Mouse (Mus musculus) bone marrow macrophage, adult 2 months (primary cell): ENCODE data around the gene Sdc3. TPM values are rescaled to one million over a fixed set of nuclear protein-coding genes. Genes with fewer than 3 reads are reported as not detected.

Experiments used
- H3K27ac ChIP-seq: 2 replicates; pipeline ENCODE4 v1.5.1; 2012; ENCODE audit warnings: low read depth, low read length; ENCODE audit not compliant: insufficient read depth
- H3K4me1 ChIP-seq: 2 replicates; pipeline ENCODE4 v1.6.1; 2012; ENCODE audit warnings: low read length; ENCODE audit not compliant: control insufficient read depth, insufficient read depth
- H3K4me3 ChIP-seq: 2 replicates; pipeline ENCODE4 v1.5.1; 2012; ENCODE audit warnings: mild to moderate bottlenecking, low read length, moderate library complexity; ENCODE audit not compliant: insufficient read depth
- CTCF ChIP-seq: IDR thresholded peaks from 2 replicates; pipeline ENCODE4 v1.5.1; 2012; ENCODE audit warnings: low read depth, mild to moderate bottlenecking, low read length, moderate library complexity
- POLR2A ChIP-seq: IDR thresholded peaks from 2 replicates; pipeline ENCODE4 v1.6.1; 2012; ENCODE audit warnings: mild to moderate bottlenecking, low read depth, low read length, borderline replicate concordance
- polyA plus RNA-seq: library from polyadenylated mRNA; stranded (reverse); fragments of >200 nt; gene quantifications from 2 replicates; pipeline ENCODE4 v1.2.4, GENCODE M21; 2012; ENCODE audit not compliant: missing spikeins, insufficient read depth, insufficient read length

The Sdc3 gene
- polyA plus RNA-seq, 1 experiment: 302 TPM

DNA sequence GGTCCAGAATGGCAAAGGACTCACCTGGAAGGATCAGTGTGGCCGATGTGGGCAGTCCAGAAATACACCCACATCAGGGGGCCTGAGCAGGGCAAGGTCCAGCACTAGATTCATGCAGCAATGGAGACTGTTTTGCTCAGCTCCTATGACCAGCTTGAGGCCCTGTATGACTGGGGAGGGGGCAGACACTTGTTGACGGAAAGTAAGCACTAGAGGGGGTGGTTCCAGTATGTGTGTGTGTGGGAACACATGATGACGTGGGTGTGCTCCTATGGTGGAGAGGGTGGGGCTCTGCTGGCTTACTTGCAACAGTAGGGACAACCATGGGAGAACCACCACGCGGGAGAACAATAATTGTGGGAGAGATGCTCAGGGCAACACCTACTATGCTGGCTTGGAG is 70.2 kb downstream of the Sdc3 start:
- H3K4me3 ChIP-seq: no peak overlapping the region
- no peak for TF ChIP-seq POLR2A
- no peak for TF ChIP-seq CTCF
- peaks cover 3% of the 10 kb centered on the region; the same call in 1 of the 2 replicates for H3K4me1 ChIP-seq
- H3K27ac ChIP-seq: no peak overlapping the region

DNA sequence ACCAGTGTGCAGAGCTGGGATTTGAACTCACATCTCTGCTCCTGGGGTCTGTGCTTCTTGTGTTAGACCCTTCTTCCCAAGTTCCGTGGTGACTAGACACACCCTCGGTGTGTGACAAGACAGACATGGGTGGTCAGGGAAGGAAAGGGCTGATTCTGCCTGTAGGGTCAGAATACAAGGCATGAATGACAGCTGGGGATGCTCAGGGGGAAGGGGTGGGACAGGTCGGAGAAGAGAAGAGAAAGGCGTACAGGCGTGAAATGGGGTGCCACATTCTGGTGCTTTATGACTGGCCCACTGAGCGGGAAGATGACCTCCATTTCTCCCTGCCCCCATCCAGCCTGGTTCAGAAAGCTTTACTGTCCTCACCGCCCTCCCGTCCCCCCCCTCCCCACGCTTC is 73.1 kb downstream of the Sdc3 start:
- Histone ChIP-seq H3K4me3 (no peak overlapping the region), H3K27ac (no peak overlapping the region), H3K4me1 (no peaks in the 10 kb centered on the region)
- no peak for TF ChIP-seq POLR2A
- no peak for TF ChIP-seq CTCF

DNA sequence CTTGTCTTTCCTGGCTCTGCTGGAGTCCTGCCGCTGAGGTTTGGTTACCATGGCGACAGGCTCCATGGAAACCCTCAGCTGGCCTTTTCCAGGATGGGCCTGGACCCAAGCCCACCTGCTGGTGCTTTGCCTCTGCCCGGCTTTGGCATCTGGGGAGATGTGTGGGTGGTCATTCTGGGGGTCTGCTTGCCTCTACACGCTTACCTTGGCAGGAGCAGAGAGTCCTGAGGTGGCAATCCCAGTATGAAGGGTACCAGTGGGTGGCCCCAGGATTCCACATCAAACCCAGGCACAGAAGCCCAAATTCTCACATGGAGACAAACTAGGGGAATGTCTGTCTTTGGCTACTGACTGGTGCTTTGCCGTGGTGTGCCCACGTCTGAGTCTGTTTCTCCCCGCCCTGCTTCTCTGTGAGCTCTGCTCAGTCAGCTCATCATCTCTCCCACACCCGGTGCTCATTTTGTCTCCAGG is 73.6 kb downstream of the Sdc3 start:
- Histone ChIP-seq H3K27ac (no peak overlapping the region), H3K4me1 (no peaks in the 10 kb centered on the region), H3K4me3 (no peak overlapping the region)
- TF ChIP-seq CTCF (no peak), POLR2A (no peak)

DNA sequence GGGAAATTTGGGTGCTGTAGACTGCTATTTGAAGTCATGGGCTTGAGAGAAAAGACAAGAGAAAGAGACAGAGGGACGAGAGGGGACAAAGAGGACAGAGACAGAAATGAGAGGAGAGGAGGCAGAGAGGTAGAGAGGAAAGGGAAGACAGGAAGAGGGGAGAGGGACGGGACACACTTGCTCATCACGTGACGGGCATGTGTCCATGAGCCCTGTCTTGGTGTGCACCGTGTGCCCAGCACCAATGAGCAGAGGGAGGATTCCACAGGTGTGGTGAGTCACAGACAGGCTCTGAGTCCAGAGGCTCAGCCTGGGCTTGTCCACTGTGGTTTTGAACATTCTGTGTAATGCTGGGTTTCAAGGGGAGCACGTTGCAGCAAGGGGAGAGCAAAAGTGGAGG is 75.6 kb downstream of the Sdc3 start:
- no peaks in the 10 kb centered on the region for H3K4me1 ChIP-seq
- TF ChIP-seq CTCF: no peak
- no peak overlapping the region for H3K4me3 ChIP-seq
- H3K27ac ChIP-seq: no peak overlapping the region

DNA sequence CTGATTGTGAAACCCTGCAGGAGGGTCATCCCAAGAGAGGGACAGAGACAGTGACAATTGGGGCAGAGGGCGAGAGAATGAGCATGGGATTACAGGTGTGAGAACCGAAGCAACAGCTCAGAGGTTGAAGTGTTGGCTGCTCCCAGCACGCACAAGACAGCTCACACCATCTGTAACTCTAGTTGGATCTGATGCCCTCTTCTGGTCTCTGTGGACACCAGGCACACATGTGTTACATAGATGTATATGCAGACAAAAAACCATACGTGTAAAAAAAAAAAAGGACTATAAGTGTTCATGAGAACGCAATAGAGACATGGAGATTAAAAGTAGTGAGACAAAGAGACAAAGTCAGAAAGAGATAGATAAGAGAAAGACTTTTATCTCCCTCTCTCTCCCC is 76.5 kb downstream of the Sdc3 start:
- H3K4me1 ChIP-seq: no peaks in the 10 kb centered on the region
- TF ChIP-seq POLR2A (no peak), CTCF (no peak)
- no peak overlapping the region for H3K27ac ChIP-seq
- H3K4me3 ChIP-seq: no peak overlapping the region

DNA sequence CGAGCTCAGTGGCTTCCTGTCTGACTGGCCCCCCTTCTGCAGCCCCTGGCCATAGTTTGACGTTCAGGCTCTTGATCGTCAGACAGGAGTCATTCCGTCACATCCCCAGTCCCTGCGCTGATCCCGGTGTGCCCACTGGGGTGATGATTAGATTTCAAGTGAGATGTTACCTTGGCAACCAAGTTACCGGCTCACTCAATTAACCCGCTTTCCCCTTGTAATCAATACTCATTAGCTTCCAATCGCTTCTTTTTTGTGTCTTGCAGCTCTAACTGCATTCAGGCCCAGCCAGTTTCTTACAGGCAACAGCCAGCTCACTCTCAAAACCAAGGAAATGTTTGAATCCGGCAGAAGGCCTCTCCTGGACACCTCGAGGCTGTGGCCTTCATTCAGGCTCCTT is 80.1 kb downstream of the Sdc3 start:
- Histone ChIP-seq H3K4me1 (no peaks in the 10 kb centered on the region), H3K27ac (no peak overlapping the region), H3K4me3 (no peak overlapping the region)
- TF ChIP-seq POLR2A: no peak
- no peak for TF ChIP-seq CTCF

DNA sequence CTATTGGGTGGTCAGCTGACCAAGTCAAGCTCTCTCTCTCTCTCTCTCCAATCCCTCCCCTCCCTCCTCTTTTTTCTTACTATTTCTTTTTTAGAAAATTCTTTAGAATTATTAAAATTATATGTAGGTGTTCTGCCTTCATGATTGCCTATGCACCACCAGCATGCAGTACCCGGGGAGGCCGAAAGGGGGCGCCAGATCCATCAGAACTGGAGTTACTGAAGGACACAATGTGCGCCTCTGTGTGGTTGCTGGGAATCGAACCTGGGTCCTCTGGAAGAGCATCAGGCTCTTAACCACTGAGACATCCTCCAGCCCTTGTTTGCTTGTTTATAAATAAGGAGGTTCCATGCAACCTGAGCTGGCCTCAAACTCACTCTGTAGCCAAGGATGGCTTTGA is 81.1 kb downstream of the Sdc3 start:
- peak; percentile 47 for TF ChIP-seq CTCF
- no peak for TF ChIP-seq POLR2A

DNA sequence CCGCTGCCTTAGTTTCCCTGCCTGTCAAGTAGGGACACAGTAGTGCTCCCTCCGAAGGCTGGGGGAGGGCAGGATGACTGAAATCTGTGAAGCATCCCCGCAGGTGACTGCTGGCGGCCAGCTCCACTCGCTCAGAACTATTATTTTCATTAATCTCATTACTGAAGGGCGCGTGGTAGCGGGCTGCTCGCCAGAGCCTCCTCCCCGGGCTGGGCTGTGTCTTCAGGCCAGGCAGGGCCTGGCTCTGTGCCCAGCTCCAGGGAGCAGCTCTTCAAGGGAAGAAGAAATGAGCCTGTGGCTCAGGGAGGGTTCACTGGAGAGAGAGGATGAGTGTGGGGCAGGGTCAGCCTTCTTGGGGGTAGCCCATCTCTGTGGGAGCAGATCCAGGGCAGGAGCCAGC is 82.3 kb downstream of the Sdc3 start:
- Histone ChIP-seq H3K27ac (no peak overlapping the region), H3K4me1 (no peaks in the 10 kb centered on the region), H3K4me3 (no peak overlapping the region)
- TF ChIP-seq CTCF: no peak

More for the DNA sequence above, 81.1 kb downstream of the Sdc3 start:
- H3K4me3 ChIP-seq: no peak overlapping the region
- no peaks in the 10 kb centered on the region for H3K4me1 ChIP-seq
- H3K27ac ChIP-seq: no peak overlapping the region

Other genes with a start within 250 kb of the Sdc3 start
- gene Nkain1, start 218.4 kb upstream of the Sdc3 start, polyA plus RNA-seq: 0.54 TPM in 1 of 2 replicates, not detected in the other
- 30.8 and 35.2 TPM in 2 replicates for gene Pum1, start 129.2 kb upstream of the Sdc3 start, polyA plus RNA-seq
- 1,649 and 1,910 TPM in 2 replicates for gene Laptm5, start 120.6 kb downstream of the Sdc3 start, polyA plus RNA-seq
- 0.46 TPM in 1 of 2 replicates, not detected in the other for gene Matn1, start 151.8 kb downstream of the Sdc3 start, polyA plus RNA-seq